Mouse (Mus musculus) liver, postnatal 0 days (tissue): ENCODE measurements around the gene Fra10ac1. TPM values are rescaled to one million over a fixed set of nuclear protein-coding genes. Genes with fewer than 3 reads are reported as not detected.

Experiments used
- ATAC-seq: fragments of 200-750 bp; cut with Nextera tagmentation; 2 replicates; pipeline ENCODE4 v1.8.0; 2017; ENCODE audit warnings: mild to moderate bottlenecking, moderate library complexity
- DNase-seq: peaks from one replicate; pipeline ENCODE4 v3.0.0-alpha.2; 2016
- H3K27ac ChIP-seq: fragments of 300-500 bp; sonication (generic); 2 replicates; pipeline ENCODE4 v1.5.1; 2014; ENCODE audit warnings: antibody characterized with exemption, moderate library complexity, mild to moderate bottlenecking, low read depth
- H3K27me3 ChIP-seq: fragments of 300-500 bp; sonication (generic); 2 replicates; pipeline ENCODE4 v1.6.1; 2014; ENCODE audit warnings: low read length, control low read depth, mixed read lengths; ENCODE audit not compliant: insufficient read depth
- H3K36me3 ChIP-seq: fragments of 300-500 bp; sonication (generic); replicated peaks from 2 replicates; pipeline ENCODE4 v1.6.1; 2014; ENCODE audit warnings: mild to moderate bottlenecking, control low read depth, low read length, moderate library complexity, mixed read lengths; ENCODE audit not compliant: insufficient read depth
- H3K4me1 ChIP-seq: fragments of 300-500 bp; sonication (generic); 2 replicates; pipeline ENCODE4 v1.6.1; 2014; ENCODE audit warnings: antibody characterized with exemption, mild to moderate bottlenecking, control low read depth; ENCODE audit not compliant: insufficient read depth
- H3K4me2 ChIP-seq: fragments of 300-500 bp; sonication (generic); 2 replicates; pipeline ENCODE4 v1.6.1; 2014; ENCODE audit warnings: low read depth, mild to moderate bottlenecking, low read length, moderate library complexity, mixed read lengths
- H3K4me3 ChIP-seq: fragments of 300-500 bp; sonication (generic); 2 replicates; pipeline ENCODE4 v1.5.1; 2014; ENCODE audit warnings: low read depth, low read length
- H3K9ac ChIP-seq: fragments of 300-500 bp; sonication (generic); replicated peaks from 2 replicates; pipeline ENCODE4 v1.6.1; 2014; ENCODE audit warnings: mild to moderate bottlenecking, moderate library complexity
- H3K9me3 ChIP-seq: fragments of 300-500 bp; sonication (generic); 2 replicates; pipeline ENCODE4 v1.6.1; 2016; ENCODE audit warnings: mild to moderate bottlenecking, control low read depth, low read length, mixed read lengths
- CTCF ChIP-seq: sonication (generic); IDR thresholded peaks from 2 replicates; pipeline ENCODE4 v1.5.1; 2016; ENCODE audit warnings: antibody characterized with exemption, low read depth
- EP300 ChIP-seq: IDR thresholded peaks from 2 replicates; pipeline ENCODE4 v1.6.1; 2016; ENCODE audit warnings: antibody characterized with exemption, low read depth, mild to moderate bottlenecking
- whole genome bisulfite sequencing: fragments of 180-500 bp; shearing (Covaris S2); extraction: QIAGEN DNeasy Blood & Tissue Kit; methylation state at CpG from one replicate; pipeline ENCODE4 v1.1.7; 2014; ENCODE audit not compliant: insufficient replicate concordance; 5-methylcytosine and 5-hydroxymethylcytosine counted together
- polyA plus RNA-seq: library from polyadenylated mRNA; unstranded; fragments of >200 nt; fragmentation: Nextera tagmentation; extraction: Ambion mirVana; gene quantifications from 2 replicates; pipeline ENCODE4 v1.2.1, GENCODE M21; 2015

Fra10ac1 gene
- polyA plus RNA-seq, 1 experiment from 2014 or later = 16.6 TPM

DNA sequence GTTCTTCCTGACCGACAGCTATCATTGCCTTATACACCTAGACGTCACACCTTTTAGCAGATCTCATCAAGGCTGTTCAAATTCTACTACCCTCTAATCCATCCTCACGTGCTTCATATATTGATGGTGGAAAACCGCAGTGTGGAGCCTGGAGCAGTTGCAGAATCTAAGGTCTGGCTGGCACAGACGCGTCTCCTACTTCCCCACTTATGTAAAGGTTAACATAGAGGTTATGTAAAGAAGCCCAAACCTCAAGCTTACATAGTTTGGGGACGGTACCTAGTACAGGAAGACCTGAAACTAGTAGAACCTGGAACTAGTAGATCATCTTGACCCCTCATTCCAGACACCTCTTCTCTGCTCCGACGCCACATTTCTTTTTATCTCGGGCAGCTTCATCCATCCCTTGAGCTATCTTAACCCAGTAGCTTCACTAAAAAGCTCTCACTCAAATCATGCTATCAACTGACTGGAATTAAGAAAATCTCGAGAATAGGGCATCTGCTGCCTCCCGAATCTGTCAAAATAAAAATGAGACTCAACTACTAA is 526 bp downstream of the Fra10ac1 start:
- WGBS = 9% methylated on average over 12 of the region's 12 CpGs

DNA sequence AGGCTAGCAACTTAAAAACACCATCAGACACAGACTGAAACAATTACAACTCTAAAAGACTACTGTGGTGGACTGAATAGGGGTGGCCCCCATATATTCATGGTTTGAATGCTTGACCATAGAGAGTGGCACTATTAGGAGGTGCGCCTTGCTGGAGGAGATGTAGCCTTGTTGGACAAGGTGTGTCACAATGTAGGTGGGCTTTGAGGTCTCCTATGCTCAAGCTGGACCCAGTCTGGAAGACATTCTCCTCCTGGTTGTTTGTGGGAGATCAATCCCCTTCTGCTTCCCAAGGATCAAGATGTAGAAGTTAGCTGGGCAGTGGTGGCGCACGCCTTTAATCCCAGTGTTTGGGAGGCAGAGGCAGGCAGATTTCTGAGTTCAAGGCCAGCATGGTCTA is 6.3 kb downstream of the Fra10ac1 start:
- no peak overlapping the region for H3K4me3 ChIP-seq
- TF ChIP-seq EP300 (no peak), CTCF (no peak)
- WGBS = 83% methylated on average over 3 of the region's 3 CpGs
- no peak for ATAC-seq
- H3K4me1 ChIP-seq = no peaks in the 10 kb centered on the region
- no peak for DNase-seq
- no peak overlapping the region for H3K27ac ChIP-seq
- no peaks in the 10 kb centered on the region for H3K9me3 ChIP-seq
- H3K4me2 ChIP-seq = no peak overlapping the region
- peaks cover 6% of the 10 kb centered on the region; the same call in 1 of the 2 replicates for H3K36me3 ChIP-seq
- no peak overlapping the region for H3K9ac ChIP-seq
- H3K27me3 ChIP-seq = no peaks in the 10 kb centered on the region

More for the DNA sequence above, 526 bp downstream of the Fra10ac1 start:
- Histone ChIP-seq H3K9ac (peak overlapping the region; percentile 65), H3K4me2 (peak overlapping the region; percentile 81), H3K27ac (peak overlapping the region; percentile 66), H3K4me3 (peak overlapping the region; percentile 62), H3K27me3 (no peaks in the 10 kb centered on the region), H3K36me3 (peaks cover 6% of the 10 kb centered on the region; the same call in 1 of the 2 replicates), H3K9me3 (no peaks in the 10 kb centered on the region), H3K4me1 (no peaks in the 10 kb centered on the region)
- ATAC-seq (peak; percentile 24), DNase-seq (no peak)
- TF ChIP-seq EP300 (no peak), CTCF (no peak)

DNA sequence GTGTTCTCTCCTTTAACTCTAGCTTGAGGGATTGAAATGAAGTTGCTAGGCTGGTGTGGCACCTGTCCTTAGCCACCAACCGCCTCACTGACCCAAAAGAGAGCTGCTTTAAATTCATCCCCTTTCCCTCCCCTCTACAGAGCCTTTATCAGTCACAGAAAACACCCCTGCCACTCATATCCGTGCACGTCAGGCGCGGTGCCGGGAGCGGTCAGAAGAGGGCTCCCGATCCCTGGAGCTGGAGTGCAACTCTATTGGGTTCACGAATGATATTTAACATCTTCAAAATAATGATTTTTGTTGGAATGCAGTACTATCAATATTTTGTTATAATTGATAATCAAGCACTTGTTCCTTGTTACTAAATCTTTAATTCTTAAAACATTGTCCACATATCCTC is 17.3 kb downstream of the Fra10ac1 start:
- Histone ChIP-seq H3K36me3 (peaks cover 12% of the 10 kb centered on the region), H3K27me3 (no peaks in the 10 kb centered on the region), H3K4me3 (no peak overlapping the region), H3K27ac (no peak overlapping the region), H3K4me1 (no peaks in the 10 kb centered on the region), H3K9me3 (no peaks in the 10 kb centered on the region), H3K9ac (no peak overlapping the region), H3K4me2 (no peak overlapping the region)
- DNase-seq (peak; percentile 35), ATAC-seq (no peak)
- TF ChIP-seq EP300 (no peak), CTCF (peak; percentile 51)
- WGBS = 57% methylated on average over 9 of the region's 9 CpGs

DNA sequence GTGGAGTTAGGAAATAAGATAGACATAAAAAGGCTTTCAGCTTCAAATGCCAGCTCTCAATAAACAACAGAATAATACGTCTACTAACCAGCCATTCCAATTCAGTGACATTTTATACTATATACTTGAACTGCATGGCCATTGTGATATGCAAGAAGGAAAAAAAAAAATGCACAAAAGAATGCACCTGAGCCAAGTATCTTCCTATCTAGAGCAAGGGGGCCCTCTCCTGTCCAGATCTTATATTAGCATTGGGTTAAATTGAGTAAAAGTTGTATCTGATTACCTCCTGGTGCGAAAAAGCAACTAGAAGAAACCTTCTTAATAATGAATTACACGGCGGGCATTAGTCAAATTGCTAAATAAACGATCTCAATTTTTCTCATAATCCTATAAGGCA is 25.2 kb downstream of the Fra10ac1 start:
- no peaks in the 10 kb centered on the region for H3K9me3 ChIP-seq
- peak; percentile 63 for TF ChIP-seq CTCF
- TF ChIP-seq EP300 = no peak
- 73% methylated on average over 5 of the region's 5 CpGs for WGBS
- no peak overlapping the region for H3K4me3 ChIP-seq
- H3K4me1 ChIP-seq = no peaks in the 10 kb centered on the region
- H3K9ac ChIP-seq = no peak overlapping the region
- peaks cover 19% of the 10 kb centered on the region for H3K36me3 ChIP-seq
- H3K4me2 ChIP-seq = no peak overlapping the region
- ATAC-seq (no peak), DNase-seq (no peak)
- H3K27me3 ChIP-seq = no peaks in the 10 kb centered on the region
- no peak overlapping the region for H3K27ac ChIP-seq

DNA sequence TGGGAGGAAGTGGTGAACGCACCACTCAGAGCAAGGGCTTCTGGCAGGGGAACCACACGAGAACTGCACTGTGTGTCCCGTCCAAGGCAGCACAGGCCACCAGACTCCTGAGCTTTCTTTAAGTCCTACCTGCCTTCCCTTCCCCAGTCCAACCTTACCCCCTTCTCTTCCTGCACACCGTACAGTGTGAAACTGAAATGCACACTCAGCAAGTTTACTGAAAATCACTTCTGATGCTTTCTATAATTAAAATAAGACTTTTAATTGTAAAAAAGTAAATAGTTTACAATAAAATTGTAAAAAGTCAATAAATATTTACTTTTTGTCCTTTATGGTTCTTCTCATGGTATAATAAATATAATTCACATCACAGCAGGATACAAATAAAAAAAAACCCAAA is 28.7 kb downstream of the Fra10ac1 start:
- Histone ChIP-seq H3K36me3 (peaks cover 9% of the 10 kb centered on the region), H3K4me2 (no peak overlapping the region), H3K27ac (no peak overlapping the region), H3K9ac (no peak overlapping the region), H3K9me3 (no peaks in the 10 kb centered on the region), H3K4me3 (no peak overlapping the region), H3K27me3 (no peaks in the 10 kb centered on the region), H3K4me1 (no peaks in the 10 kb centered on the region)
- ATAC-seq = no peak
- DNase-seq = no peak
- 89% methylated on average over 4 of the region's 4 CpGs for WGBS
- TF ChIP-seq EP300 (no peak), CTCF (no peak)

DNA sequence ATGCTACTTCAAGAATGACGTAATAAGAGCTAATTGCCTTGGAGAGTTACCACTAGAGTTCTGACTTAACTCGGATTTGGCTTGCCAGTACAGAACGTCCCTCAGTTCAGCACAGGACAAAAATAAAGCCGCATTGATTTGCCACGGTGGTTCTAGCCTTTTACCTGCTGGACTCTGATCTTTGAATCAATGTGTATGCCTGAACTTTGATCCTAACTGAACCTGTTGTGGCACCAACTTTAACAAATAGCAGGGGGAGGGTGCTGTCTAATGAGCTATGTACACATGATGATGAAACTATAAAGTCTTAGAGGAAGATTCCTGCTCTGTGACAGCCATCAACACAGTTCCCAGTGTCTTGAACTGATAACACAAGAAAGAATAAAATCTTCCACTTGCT is 32.5 kb downstream of the Fra10ac1 start:
- Histone ChIP-seq H3K4me2 (no peak overlapping the region), H3K9ac (no peak overlapping the region), H3K27me3 (no peaks in the 10 kb centered on the region), H3K4me3 (no peak overlapping the region), H3K4me1 (no peaks in the 10 kb centered on the region; the same call in 1 of the 2 replicates), H3K9me3 (no peaks in the 10 kb centered on the region), H3K27ac (peak overlapping the region; percentile 95), H3K36me3 (peaks cover 9% of the 10 kb centered on the region)
- ATAC-seq (peak; percentile 92), DNase-seq (peak; percentile 50)
- peak; percentile 95 for TF ChIP-seq EP300
- no peak for TF ChIP-seq CTCF
- WGBS = 65% methylated on average over 5 of the region's 5 CpGs
